Mouse (Mus musculus): ENCODE data around the gene Gm10638. TPM values are rescaled to one million over a fixed set of nuclear protein-coding genes. Genes with fewer than 3 reads are reported as not detected.

Gm10638 gene
- polyA plus RNA-seq (2012; rRNA removed) = 5.3 and 8.2 TPM in 2 replicates

GRCm38 (mm10) chr8:86745221-86745934 lies at the start of gene Gm10638, which contains the start of gene Siah1a:
Gene Gm10638 (plus strand): TSS chr8:86745699.
Gene Siah1a (minus strand): TSS chr8:86745934.

Other genes with a start within 250 kb of the Gm10638 start
- gene Abcc12, start 165.0 kb upstream of the Gm10638 start, polyA plus RNA-seq (2012; rRNA removed) = not detected in 2 replicates
- gene Lonp2, start 121.7 kb upstream of the Gm10638 start, polyA plus RNA-seq (2012; rRNA removed) = 63.2 and 87.6 TPM in 2 replicates
- gene Siah1a, start 235 bp downstream of the Gm10638 start, polyA plus RNA-seq (2012; rRNA removed) = 13.0 and 13.6 TPM in 2 replicates
- gene N4bp1, start 139.6 kb downstream of the Gm10638 start, polyA plus RNA-seq (2012; rRNA removed) = 12.8 TPM in 2 replicates